Mouse (Mus musculus): Measurements from ENCODE around the gene Fcrl1.

DNA sequence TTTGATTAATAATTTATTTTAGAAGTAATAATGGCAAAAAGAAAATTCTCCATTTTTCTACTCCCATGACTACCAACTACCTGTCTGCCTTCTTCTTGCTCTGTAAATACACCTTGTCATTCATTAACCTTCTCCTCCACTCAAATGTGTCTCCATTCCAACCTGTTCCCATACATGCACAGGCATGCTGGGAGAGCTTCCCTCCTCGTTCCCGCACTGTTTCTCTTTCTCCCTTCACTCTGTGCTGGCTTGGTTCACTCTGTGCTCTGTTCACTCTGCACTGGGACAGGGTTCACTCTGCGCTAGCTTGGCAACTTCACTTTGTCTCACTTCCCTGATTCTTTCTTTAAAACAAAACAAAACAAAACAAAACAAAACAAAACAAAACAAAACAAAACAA, 1.0 kb downstream of the Fcrl1 start:
- no peak for TF ChIP-seq POLR2A (IDR thresholded peaks at IDR 0.05; ENCODE audit: borderline replicate concordance, low read depth, low read length)
- TF ChIP-seq CTCF (IDR thresholded peaks at IDR 0.05; ENCODE audit: low read depth, low read length), result no peak

All from bone marrow macrophage, adult 2 months (primary cell).